Mouse (Mus musculus) spleen, postnatal 36 days (tissue): ENCODE results near the gene Trio.

Source experiments
- DNase-seq, 2 experiments: peaks; one replicate each; pipeline ENCODE4 v3.0.0; 2022; ENCODE audit warnings: low spot score in 2 of 2, mixed read lengths in 1 of 2

Gene Trio

DNA sequence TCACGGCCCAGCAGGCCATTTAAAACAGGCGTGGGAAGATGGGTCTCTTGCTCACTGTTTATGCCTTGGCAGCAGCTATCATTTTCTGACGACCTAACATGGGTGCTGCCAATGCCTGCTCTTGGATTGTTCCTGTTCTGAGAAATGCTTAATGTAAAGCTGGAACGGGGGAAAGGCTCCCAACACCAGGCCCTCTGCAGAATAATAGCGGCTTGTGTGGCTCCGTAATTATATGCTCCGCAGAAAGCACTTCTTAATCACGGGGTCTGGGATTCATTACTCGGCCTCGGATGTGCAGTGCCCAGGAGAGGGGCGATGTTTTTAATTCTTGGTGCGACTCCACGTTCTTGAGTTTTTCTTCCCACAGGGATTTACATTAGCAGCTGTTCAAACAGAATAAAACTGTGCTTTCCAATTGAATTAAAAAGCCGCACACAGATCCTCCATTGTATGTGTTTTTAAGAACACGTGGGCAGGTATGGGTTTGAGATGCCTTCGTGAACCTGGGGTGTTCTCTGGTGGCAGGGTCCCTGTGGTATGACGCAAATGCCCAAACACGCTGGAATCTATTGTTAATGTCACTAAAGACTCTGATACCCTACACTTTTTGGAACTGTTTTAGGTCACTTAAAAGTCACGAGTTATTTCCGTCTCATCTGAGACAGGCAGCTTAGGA, 228.0 kb downstream of the Trio start:
- DNase-seq = no peak

DNA sequence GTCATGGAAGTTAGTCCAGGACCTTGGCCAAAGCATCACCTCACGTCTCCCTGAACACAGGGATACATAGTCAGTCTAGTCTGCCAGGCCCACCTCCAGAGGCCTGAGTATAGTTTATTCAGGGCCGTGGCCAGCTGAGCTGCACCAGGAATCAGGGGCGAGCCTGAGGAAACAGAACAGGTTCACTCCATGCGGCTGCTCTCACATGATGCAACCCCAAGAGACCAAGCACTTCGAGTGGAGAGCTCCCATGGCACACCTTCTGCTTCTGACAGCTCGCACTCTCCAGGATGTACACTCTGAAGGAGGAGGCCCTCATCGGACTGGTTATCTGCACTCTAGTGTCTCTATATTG, 228.8 kb downstream of the Trio start:
- DNase-seq = no peak

DNA sequence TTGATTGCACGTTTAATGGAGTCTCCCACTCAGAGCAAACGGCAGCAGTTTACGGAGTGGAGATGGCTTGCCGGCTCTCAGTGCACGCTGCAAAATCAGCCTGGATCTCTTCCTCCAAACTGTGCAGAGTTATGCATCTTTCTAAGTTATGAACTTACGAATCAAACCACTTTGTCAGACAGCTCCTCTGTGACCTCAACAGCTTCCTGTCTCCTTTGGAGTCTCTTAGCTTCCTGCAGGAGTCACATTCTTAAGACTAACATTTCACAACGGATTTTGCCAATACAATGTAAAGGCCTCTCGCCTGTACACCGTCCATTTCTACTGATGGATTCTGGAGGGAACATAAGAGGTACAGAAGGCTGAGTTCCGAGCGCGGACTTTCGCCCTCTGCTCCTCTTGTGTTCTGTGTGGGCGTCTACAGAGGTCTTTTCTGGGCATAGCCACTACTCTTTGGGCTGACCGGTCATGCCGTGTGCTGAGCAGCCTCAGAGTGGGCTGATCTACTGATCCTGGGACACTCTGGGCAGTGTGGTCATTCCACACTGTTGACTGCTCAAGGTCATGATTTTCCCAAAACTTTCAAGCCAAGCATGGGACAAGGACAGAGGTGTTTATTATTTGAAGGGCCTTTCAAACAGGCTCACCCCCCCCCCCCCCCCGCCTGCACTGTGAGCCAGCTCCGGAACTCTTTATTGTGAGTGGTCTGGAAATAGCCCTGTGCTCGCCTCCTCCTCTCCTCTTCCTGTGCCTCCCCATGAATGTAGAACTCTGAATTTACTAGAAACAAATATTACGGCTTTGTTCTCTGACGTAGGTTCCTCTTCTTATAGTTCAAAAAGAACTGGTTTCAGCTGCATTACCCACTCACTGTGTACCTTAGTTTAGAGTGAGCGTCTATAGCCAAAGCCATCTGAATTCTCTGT, 229.4 kb downstream of the Trio start:
- DNase-seq = no peak

DNA sequence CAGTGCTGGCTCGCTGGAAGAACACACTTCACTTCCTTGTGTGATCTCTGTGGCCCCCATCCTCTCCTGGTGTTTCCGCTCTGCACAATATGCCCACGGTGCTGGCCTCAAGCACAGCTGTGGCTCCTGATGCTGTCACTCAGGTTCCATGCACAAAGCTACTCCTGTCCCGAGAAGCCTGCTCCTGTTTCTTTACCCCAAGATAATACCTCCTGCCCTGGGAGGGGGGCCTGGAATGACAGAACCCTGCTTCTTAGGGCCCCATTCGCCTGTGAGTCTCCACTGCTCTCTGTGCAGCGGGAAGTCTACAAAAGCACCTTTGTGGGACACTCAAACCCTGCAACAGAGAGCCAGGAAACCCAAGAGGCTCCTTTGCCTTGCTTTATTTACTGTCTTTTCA, 232.4 kb downstream of the Trio start:
- no peak for DNase-seq

DNA sequence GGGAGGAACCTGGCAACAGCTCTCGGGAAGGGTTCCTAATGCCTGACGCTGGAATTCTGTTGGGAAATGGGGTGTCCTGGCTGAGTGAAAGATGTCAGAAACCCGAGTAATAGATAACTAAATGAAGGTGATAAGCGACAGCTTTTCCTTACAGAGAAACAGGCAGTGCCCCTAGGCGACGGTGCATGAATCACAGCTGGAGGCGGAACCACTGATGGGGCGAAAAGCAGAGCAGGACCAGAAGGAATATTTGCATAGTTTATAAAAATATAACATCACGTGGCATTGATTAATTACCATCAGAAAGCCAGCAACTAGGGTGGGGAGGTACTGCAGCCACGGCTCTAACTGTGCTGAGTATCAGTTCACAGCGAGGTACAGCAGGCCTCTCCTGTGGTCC, 233.2 kb downstream of the Trio start:
- DNase-seq = peak in 1 of 2 experiments; percentile 27

DNA sequence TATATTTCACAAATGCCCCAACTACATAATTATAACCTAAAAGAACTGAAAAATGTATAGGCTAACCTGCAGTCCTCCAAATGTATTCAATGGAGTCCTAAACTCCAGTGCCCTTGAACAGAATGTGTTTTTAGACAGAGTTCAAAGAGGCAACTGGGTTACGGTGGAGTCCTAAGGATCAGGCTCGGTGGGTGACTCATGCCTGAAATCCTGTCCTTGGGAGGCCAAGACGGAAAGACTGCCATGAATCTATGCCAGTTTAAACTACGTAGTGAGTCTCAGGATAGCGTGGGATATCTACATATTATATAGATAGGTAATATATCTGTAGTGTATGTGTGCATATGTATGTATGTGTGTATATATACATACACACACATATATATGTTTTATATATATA, 234.5 kb downstream of the Trio start:
- no peak for DNase-seq

DNA sequence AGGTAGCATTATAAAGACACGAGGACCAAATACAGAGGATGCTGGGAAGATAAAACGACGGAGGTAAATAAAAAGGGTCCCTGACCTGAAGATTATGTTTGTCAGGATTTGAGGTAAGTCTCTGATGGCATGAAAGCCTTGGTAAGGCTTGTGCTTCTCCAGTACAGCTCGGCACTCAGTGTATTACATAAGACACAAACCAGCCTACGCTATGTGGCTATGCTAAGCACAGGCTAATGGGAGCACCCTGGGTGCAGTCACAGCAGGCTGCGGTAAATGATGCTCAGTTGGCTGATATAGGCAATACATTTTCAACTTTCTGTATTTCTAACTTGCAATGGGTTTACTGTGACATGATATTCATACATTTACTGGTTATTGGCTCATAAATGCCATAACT, 234.9 kb downstream of the Trio start:
- no peak for DNase-seq

DNA sequence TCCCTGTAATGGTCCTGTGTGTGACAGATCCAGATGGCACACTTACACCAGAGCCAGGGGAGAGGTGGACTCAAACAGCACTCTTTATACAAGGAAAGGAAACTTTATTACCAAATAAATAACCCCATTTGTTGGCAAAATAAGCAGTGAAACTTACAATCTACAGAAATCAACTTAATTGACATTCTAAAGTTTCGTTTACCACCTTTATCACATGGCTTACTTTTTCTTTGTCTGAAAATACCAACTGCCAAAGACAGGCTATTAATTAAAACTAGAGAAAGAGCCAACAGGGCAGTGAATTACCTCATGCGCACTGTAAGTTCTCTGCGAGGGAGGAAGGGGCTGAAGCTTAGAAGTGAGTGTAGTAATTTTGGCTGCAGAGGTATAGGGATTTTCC, 236.3 kb downstream of the Trio start:
- no peak for DNase-seq

DNA sequence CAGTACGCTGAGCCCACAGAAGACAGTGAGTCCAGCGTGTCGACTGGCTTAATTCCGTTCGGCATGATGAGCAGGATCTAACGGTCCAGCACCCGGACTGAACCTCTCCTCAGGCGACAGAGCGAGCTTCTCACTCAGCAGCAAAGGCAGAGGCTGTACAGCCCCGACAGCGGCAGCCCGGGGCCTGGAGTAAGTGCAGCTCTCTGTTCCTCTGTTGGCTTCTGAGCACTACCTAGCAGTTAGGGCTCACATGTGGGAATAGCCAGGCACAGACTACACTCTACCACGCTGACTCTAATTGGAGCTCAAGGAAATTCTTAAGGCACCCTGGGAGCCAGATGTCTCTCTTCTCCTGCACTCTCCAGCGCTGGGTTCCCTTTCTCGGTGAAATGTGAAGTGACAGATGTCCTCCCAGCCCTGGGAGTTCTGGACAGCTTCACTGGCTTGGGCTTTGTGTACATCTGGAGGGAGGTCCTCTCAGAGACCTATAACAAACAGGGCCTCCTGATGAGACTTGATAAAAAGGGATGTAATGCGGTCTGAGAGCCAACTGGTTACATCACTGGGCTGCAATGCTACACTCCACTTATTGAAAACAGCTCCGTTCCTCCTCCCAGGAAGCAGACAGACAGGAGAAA, 237.4 kb downstream of the Trio start:
- no peak for DNase-seq

DNA sequence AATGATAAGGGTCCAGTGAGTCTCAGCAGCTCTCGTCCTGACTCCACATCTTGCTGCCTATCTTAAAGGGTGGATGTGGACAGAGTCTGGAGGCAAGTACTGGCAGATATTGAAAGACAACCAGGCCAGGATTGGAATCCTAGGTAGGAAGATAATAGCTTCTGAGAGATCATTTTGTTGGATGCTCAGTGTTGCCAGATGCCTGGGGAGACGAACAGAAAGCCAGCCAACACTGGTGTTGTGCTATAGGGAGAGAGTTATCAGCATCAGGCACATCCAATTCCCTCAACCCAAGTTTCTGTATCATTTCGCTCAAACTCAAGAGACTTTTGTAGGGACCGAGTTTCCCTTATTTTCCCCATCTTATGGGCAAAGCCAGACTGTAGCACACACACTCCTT, 238.5 kb downstream of the Trio start:
- DNase-seq = no peak

DNA sequence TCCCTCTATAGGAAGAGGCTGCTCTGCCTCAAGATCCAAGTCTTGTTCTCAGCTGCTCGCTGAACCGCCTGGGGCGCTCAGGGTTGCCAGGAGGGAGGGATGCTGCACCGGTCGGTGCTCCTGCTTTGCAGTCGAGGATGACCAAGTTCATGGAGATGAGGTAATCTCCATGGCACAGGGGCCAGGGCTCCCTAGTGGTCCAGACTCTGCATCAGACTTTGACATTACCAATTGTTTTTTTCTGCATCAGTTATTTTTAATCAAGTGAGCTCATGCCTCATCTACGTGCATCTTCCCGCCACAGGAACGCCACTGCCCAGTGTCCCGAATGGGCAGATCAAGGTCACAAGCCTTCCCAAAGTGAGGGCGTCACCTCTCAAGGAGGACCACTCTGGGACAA, 239.2 kb downstream of the Trio start:
- no peak for DNase-seq

DNA sequence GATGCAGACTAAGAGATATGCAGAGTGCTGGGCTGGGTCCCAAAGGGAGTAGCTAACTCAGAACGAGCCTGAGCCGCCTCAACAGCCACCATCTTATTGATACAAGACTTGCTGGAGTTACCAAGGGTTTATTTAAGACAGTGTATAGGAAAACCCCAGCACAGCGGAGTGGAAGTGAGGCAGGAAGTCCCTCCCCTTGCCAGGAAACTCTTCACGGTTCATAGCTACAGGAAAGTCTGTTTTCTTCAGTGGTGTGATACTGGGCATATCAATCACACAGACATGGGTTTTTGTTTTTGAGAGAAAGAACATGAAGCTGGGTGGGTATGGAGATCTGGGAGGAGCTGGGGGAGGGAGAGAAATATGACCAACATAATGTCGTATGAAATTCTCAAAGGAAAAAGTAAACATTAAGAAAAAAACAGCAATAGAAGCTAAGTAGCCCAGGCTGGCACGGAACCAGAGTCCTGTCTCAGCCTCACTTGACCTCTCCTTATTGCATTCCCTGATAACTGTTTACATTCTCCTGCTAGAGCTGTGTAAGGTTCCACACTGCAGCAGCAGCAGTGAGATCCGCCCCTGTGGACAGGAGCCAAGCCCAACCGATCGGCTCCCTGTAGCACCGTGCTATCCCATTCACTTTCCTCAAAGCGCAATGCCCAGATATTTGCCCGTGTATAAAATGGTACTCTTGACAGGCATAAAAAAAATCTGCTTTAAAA, 240.2 kb downstream of the Trio start:
- DNase-seq = peak; percentile 78 to 79

DNA sequence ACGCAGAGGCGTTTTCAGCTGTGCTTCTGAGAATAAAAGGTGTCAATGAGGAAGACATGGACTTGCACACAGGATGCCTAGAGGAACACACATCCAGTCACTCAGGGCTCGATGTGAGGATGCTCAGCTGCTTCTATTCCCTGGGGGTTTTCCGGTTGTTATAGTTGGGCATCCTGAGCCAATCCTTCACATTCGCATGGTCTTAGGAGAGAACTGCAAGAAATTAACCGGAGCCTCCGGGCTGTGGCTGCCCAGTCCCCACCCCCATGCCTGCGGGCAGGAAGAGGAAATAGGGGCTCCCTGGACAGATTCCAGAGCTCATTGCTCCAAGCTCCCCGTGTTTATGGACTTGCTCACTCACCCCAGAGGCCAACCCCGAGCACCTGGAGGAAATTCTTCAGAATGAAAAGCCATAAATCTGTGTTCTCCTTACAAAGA, 241.5 kb downstream of the Trio start:
- peak in 1 of 2 experiments; percentile 38 for DNase-seq

DNA sequence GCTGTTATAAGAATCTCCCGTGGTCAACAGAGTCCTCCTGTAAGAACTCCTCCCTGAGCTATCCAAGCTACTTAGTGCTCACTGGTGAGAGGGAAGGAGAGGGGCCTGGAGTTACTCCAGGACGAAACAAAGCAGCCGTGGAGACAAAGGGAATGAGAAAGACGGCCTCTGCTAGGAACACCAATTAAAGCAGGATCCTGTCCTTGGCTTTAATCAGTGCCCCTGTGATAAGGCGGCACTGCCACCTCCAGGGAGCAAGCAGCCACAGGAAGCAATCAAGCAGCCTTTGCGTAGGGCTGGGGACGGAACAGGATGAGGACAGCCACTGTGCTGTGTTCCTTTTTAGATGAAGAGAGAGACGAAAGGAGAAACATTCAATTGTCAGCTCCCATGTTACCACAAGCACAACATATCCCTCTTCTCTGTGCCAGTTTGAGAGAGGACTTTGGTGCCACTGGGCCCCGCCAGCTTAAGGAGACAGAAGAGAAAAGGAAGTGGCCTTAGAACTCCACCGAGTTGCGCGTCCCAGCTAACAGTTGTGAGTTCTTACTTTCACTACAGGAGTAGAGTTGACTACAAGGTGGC, 242.0 kb downstream of the Trio start:
- peak; percentile 75 to 76 for DNase-seq

DNA sequence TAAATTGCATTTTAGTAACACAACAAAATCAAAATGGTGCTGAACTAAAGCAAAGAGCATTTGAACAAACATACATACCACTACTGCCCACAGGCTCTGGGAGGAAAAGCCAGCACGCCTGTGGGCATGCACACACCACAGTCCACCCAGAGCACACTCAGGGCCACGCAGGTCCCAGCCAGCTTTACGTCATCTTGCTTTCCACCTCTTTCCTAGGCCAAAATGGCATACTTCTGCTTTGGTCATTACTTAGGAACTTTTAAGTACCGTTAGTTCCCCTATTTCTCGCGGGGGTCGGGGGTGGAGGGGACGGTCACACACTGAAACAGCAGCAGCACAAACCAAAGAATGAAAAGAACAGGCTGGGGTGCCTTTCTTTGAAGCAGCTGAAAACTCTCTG, 242.6 kb downstream of the Trio start:
- DNase-seq = peak in 1 of 2 experiments; percentile 51

DNA sequence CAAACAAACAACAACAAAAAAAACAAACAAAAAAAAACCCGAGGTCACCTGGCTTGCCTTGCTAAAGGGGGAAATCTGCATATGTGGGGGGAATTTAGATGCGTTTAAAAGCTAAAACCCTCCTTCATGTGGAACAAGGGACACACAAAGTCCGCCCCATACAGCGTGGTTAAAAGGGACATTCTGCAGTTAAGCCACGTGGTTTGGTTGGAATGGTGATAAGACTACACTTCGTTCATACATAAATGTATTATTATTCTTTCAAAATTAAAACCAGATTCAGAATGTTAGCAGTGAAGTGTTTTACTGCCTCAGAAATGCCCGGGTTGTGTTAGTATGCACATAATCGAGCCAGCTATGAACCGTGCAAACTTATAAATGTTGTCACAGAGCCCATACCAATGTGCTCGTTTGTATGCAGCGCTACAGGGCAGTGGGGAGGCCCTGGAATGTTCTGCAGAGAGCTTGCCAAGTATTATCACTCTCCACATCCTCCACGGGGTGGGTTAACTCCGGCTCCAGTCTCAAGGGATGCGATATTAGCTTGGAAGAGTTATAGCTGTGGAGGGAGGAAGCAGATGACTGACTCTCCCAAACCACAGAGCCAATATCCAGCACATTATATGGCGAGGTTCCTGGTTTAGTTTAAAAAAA, 243.1 kb downstream of the Trio start:
- DNase-seq = no peak

DNA sequence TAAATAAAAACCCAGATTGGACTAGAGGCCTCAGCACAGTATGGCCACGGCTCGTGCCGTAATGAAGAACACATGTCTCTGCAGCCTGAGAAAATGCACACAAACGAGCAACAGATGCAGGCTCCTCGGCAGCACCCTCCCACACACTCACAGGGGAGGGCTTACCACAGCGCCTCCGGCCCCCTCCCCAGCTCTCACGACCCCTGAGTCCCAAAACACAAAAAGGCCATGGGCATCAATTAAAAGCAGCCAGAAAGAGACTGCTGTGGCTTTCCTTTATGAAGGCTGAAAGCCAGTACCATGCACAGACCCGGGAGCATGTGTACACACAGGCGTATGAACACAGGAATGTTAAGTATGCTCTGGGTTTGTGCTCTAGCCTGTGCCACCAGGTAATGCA, 245.8 kb downstream of the Trio start:
- no peak for DNase-seq

DNA sequence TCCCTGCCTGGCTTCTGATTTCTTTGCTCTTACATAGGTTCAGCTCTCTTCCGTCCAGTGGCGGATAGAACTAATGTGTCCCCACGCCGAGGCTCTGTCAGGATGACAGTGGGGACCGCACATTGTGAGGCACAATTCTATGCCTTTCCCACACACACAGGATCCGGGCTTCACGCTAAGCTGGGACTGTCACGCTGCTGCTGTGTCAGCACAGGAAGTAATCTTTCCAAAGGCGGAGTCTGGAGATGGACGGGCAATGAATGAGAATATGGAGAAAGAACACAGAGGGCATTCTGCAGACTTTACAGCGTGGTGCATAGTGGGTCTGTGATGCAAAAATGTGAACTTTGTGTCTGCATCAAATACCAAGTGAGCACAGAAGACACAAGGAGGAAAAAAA, 246.2 kb downstream of the Trio start:
- no peak for DNase-seq

DNA sequence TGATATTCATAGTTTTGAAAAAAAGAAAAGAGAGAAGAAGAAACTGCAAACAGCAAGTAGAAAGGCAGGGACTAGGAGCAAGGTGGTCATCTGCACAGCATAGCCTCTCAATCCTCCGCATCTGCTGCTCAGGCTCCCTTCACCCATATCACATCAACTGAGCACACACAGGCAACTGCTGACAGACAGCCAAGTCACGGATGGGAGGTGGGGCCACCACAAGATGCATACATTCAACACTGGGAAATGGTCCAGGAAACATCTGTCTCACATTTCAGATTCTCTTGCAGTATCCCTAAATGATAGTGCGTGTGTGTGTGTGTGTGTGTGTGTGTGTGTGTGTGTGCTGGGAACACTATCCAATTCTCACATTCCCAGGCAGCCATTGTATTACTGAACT, 247.4 kb downstream of the Trio start:
- DNase-seq = no peak

DNA sequence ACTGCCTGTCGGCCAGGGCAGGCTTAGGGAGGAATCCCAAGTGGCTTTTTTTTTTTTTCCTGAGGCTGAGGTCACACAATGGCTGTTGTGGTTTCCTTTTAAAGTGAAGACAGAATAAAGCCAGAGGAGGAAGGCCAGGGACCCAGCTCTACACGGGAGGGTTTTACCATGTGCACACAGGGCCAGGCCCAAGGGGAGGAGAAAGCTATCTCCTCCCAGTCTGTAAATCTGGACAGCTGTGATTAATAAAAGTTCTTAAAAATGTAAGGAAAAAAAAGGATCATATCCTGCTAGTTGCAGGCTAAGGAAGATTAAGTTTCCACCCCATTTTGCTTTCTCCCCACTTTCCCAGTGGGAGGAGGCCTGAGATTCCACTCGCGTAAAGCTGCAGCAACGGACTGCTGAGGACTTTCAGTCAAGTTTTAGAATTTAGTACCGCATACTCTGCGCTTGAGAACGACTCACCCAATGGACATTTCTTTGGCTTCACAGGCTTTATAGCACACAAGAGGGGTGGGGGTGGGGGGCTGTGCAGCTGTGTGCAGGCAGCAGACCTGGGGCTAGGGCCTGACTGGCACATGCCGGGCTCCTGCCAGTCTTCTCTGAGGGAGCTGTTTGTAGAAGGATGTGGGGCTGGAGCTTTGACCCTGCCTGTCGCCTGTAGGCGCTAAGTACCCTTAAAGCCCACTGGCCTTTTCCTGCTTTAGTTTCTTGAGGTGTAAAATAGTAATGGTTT, 248.0 kb downstream of the Trio start:
- no peak for DNase-seq
